Mouse (Mus musculus) bone marrow macrophage, adult 2 months (primary cell): ENCODE measurements at regions not wholly inside any gene's neighbourhood (a gene's known extent, or its start where the extent isn't known, plus 50 kb on each side); places are given as distances from the start of the nearest gene placed in this dataset.

Experiments
- H3K27ac ChIP-seq: 2 replicates; pipeline ENCODE4 v1.5.1; 2012; ENCODE audit warnings: low read depth, low read length; ENCODE audit not compliant: insufficient read depth
- H3K4me1 ChIP-seq: 2 replicates; pipeline ENCODE4 v1.6.1; 2012; ENCODE audit warnings: low read length; ENCODE audit not compliant: control insufficient read depth, insufficient read depth
- H3K4me3 ChIP-seq: 2 replicates; pipeline ENCODE4 v1.5.1; 2012; ENCODE audit warnings: mild to moderate bottlenecking, low read length, moderate library complexity; ENCODE audit not compliant: insufficient read depth
- CTCF ChIP-seq: IDR thresholded peaks from 2 replicates; pipeline ENCODE4 v1.5.1; 2012; ENCODE audit warnings: low read depth, mild to moderate bottlenecking, low read length, moderate library complexity
- POLR2A ChIP-seq: IDR thresholded peaks from 2 replicates; pipeline ENCODE4 v1.6.1; 2012; ENCODE audit warnings: mild to moderate bottlenecking, low read depth, low read length, borderline replicate concordance

DNA sequence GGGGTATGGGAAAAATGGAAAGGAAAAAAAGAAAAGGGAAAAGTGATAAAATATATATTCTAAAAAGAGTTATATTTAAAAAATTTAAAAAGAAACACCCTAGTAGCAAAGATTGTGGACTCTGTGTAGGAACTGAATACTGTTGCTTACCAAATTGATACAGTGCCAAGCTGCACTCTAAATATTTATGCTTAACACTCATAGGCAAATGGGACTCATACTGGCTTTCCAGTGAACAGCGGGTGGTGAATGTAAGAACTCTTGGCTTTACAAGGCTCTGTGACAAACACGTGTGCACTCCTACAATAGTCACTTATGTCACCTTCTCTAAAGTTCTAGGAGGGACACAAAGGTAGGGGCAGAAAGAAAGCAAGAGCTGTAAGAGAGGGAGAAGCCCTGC, 1320.8 kb downstream of the Gsdmc2 start:
- no peak for TF ChIP-seq CTCF
- Histone ChIP-seq H3K4me3 (no peak overlapping the region), H3K4me1 (no peaks in the 10 kb centered on the region), H3K27ac (no peak overlapping the region)

DNA sequence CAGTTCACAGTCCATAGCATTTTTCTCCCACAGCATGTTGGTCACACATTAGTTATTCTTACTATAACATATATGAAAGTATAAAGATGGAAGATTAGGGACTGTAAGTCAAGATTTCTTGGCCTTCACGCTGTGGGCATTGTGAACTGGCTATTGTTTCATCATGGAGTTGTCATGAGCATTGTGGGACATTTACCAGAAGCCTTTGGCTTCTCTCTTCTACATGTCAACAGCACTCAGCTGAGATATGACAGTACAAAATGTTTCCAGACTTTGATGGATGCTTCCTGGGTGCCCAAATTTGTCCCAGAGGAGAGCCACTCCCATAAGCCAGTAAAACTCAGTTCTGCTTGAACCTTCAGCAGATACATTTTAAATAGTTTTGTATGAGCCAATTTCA, 1331.5 kb downstream of the Gsdmc2 start:
- Histone ChIP-seq H3K27ac (no peak overlapping the region), H3K4me1 (peaks cover 3% of the 10 kb centered on the region; the same call in 1 of the 2 replicates)
- TF ChIP-seq POLR2A, result no peak
- TF ChIP-seq CTCF, result no peak

DNA sequence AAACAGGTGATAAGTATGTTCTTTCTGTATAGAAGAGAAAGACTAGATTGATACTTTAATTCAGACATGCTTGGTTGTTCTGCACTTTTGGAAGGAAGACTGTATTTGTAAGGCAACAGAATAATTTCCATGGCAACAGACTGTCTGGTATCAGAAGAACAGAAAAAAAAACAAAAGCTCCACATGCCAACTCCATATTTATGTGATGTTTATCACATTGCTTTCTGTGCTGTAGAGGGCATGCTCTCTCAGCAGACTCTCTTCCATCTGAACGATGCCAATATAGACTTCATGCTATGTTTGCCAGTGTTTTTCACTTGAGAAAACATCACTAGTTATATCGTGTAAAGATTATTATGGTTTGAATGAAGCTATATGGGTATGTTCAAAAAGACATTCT, 1333.5 kb downstream of the Gsdmc2 start:
- TF ChIP-seq POLR2A (no peak), CTCF (no peak)
- H3K4me1 ChIP-seq, result peaks cover 3% of the 10 kb centered on the region; the same call in 1 of the 2 replicates
- H3K27ac ChIP-seq, result no peak overlapping the region
- no peak overlapping the region for H3K4me3 ChIP-seq

More for the DNA sequence above, 1331.5 kb downstream of the Gsdmc2 start:
- H3K4me3 ChIP-seq, result no peak overlapping the region

DNA sequence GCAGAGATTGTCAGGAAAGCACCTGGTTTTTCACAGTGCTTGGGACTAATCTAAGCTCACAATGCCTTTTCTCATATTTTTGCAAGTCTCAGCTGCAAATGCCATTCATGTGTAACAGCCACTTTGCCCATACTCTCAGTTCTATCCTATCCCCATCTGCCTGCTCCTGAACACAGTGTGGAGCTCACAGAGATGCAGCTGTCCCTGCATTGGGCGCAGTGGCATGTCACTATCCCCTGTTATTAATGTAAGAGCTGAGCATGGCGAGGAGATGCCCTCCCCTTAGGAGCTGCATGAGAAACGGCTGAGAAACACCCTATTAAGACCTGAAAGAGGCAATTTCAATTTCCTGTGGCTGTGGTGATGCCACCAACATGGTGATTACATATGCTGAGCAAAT, 1341.1 kb downstream of the Gsdmc2 start:
- Histone ChIP-seq H3K4me3 (no peak overlapping the region), H3K27ac (no peak overlapping the region), H3K4me1 (peaks cover 5% of the 10 kb centered on the region)
- TF ChIP-seq POLR2A (no peak), CTCF (no peak)

DNA sequence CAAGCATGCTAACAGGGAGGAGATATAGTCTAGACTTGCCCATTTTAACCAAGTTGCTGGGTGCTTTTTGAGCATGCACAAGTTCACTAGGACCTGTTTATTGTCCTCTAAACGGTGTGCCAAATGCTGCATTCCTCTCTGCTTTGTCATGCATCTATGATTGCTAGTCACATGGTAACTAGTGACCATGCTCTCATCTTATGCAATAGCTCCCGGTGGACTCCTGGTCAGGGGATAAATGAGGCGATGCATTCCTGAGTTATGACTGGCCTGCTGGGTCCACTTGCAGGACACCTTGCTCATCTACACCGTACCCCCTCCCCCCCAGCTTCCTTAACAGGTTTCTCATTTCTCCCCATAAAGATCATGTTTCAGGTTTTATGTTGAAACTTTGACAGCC, 1344.0 kb downstream of the Gsdmc2 start:
- Histone ChIP-seq H3K4me1 (peaks cover 8% of the 10 kb centered on the region), H3K4me3 (no peak overlapping the region), H3K27ac (no peak overlapping the region)
- TF ChIP-seq CTCF, result no peak
- TF ChIP-seq POLR2A, result no peak

DNA sequence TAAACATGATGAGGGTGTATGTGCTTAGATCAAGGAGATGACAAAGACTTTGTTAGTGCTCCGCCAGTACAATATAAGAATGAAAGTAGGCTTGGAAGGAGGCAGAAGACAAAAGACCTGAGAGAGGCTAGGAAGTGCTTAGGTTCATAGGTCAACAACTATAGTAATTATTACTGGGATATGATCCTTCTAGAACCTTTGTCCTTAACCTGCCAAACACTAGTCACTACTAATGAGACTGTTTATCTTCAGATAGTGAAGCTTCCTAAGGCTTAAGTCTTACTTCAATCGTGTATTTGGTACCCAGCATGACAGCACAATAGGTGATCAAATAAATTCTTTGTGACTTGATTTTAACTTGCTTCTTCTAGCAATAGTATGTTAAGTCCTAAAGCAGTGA, 1344.5 kb downstream of the Gsdmc2 start:
- Histone ChIP-seq H3K27ac (no peak overlapping the region), H3K4me1 (peaks cover 9% of the 10 kb centered on the region), H3K4me3 (no peak overlapping the region)
- TF ChIP-seq POLR2A (no peak), CTCF (no peak)

DNA sequence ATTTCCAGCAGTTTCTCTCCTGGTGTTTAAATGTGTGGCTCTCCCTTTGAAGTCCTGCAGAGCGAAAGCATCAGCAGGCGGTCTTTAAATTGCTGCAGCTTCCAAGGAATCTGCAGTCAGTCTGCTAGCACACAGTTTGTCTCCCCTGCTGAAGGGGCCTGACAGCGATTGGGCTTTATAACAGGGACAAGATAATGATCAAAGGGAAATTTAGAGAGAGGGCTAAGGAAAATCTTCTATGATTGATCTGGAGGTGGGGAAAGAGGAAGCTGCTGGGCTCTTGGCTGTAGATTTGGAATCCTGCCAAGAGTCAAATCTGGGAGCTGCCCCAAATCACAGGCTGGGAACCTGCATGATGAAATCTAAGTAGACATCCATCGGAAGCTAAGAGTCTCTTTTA, 1348.8 kb downstream of the Gsdmc2 start:
- Histone ChIP-seq H3K27ac (no peak overlapping the region), H3K4me1 (peaks cover 8% of the 10 kb centered on the region), H3K4me3 (no peak overlapping the region)
- TF ChIP-seq CTCF (no peak), POLR2A (no peak)

DNA sequence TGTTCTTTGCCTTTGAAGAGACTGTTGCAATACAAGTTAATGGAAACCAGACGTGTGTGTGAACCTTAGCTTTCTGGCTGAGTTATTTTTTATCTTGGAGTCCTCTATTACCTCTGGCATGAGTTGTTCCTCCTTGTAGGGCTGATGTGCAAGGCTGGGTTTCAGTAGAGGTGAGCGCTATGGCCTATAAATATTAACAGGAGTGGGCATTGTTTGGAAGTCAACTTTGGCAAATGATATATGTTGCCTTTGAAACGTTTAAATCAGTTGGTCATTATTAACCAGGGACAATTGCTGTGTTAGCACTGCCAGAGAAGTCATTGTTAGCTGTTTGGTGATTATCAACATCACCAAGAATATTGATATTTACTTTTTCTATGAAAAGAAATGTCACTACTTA, 1352.6 kb downstream of the Gsdmc2 start:
- Histone ChIP-seq H3K27ac (no peak overlapping the region), H3K4me3 (no peak overlapping the region), H3K4me1 (peaks cover 3% of the 10 kb centered on the region; the same call in 1 of the 2 replicates)
- TF ChIP-seq CTCF (no peak), POLR2A (no peak)

DNA sequence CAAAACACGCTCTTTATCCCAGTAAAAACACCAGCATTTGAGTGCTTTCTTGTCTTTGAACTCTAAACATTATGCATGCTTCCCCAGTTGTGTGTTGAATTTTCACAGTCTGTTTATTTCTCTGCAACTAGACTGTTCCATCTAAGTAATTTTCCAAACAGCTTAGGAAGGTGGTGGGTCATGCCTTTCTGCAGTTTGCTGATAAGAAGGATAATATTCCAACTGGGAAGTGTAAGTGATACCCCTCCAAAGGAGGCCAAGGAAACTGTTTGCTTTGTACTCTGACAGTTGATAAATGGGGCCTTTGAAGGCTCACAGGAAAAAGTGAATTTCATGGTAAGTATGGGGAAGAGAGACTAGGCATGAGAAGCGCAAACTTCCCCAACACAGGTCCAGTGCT, 1354.4 kb downstream of the Gsdmc2 start:
- no peak overlapping the region for H3K27ac ChIP-seq
- TF ChIP-seq POLR2A, result no peak
- no peak for TF ChIP-seq CTCF

DNA sequence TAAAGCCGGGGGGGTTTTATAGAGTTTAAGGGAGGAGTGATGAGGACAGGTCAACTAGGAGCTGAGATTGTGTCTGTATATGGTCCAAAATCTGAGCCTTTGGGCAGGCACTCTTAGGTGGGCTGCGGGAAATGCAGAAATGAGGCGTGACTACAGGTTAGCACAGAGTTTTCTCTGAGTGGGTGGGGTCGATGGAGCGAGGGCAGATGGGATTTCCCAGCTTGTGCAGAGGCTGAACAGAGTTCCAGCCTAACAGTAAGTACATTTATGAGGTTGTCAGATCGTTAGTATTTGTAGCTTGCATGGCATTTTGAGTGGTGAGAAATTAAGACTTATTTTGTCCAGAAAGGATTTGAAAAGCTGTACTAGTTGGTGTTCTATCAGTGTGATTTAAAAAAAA, 1358.4 kb downstream of the Gsdmc2 start:
- no peaks in the 10 kb centered on the region for H3K4me1 ChIP-seq
- no peak overlapping the region for H3K4me3 ChIP-seq
- no peak for TF ChIP-seq POLR2A
- no peak for TF ChIP-seq CTCF
- H3K27ac ChIP-seq, result no peak overlapping the region

More for the DNA sequence above, 1354.4 kb downstream of the Gsdmc2 start:
- Histone ChIP-seq H3K4me1 (no peaks in the 10 kb centered on the region), H3K4me3 (no peak overlapping the region)

DNA sequence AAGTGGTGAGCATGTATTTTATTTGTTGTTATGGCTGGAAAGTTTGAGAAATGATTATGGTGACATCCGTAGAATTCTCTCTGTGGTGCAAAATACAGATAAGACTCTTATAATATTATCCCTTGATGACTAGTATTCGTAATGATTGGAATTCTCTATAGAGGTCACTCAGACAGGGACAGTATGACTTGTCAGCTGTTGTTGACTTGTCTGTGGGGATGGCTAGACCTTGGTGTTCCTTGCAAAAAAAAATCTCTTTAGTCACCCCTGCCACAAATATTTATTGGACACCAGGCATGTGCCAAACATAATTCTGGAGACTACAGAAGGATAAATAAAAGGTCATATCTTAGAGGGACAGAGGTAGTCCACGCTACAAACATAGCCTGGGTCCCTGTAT, 1360.6 kb downstream of the Gsdmc2 start:
- Histone ChIP-seq H3K4me1 (no peaks in the 10 kb centered on the region), H3K4me3 (no peak overlapping the region), H3K27ac (no peak overlapping the region)
- TF ChIP-seq POLR2A, result no peak
- no peak for TF ChIP-seq CTCF
